Mouse (Mus musculus) liver, embryonic 16.5 days (tissue): ENCODE data around the gene Asap3. TPM values are rescaled to one million over a fixed set of nuclear protein-coding genes. Genes with fewer than 3 reads are reported as not detected.

ENCODE experiments used
- ATAC-seq: fragments of 200-750 bp; cut with Nextera tagmentation; 2 replicates; pipeline ENCODE4 v1.8.0; 2017; ENCODE audit warnings: low read depth, mild to moderate bottlenecking, moderate number of reproducible peaks, moderate library complexity
- H3K27ac ChIP-seq: fragments of 300-500 bp; sonication (generic); 2 replicates; pipeline ENCODE4 v1.5.1; 2014; ENCODE audit warnings: mild to moderate bottlenecking, low read length
- H3K27me3 ChIP-seq: fragments of 300-500 bp; sonication (generic); 2 replicates; pipeline ENCODE4 v1.6.1; 2014; ENCODE audit warnings: low read depth, low read length, mixed read lengths; ENCODE audit not compliant: control insufficient read depth, insufficient read depth
- H3K36me3 ChIP-seq: fragments of 300-500 bp; sonication (generic); 2 replicates; pipeline ENCODE4 v1.6.1; 2014; ENCODE audit warnings: mild to moderate bottlenecking; ENCODE audit not compliant: control insufficient read depth, insufficient read depth
- H3K4me1 ChIP-seq: fragments of 300-500 bp; sonication (generic); 2 replicates; pipeline ENCODE4 v1.6.1; 2014; ENCODE audit warnings: low read depth, low read length, mixed read lengths; ENCODE audit not compliant: control insufficient read depth
- H3K4me2 ChIP-seq: fragments of 300-500 bp; sonication (generic); 2 replicates; pipeline ENCODE4 v1.6.1; 2014; ENCODE audit warnings: low read depth, low read length, mixed read lengths
- H3K4me3 ChIP-seq: fragments of 300-500 bp; sonication (generic); 2 replicates; pipeline ENCODE4 v1.5.1; 2014; ENCODE audit warnings: low read depth, mild to moderate bottlenecking, low read length
- H3K9ac ChIP-seq: fragments of 300-500 bp; sonication (generic); 2 replicates; pipeline ENCODE4 v1.6.1; 2014; ENCODE audit warnings: low read depth, low read length
- H3K9me3 ChIP-seq: fragments of 300-500 bp; sonication (generic); replicated peaks from 2 replicates; pipeline ENCODE4 v1.6.1; 2016; ENCODE audit warnings: low read length; ENCODE audit not compliant: control insufficient read depth
- WGBS: fragments of 180-500 bp; shearing (Covaris S2); extraction: QIAGEN DNeasy Blood & Tissue Kit; methylation state at CpG from one replicate; pipeline ENCODE4 v1.1.7; 2014; ENCODE audit not compliant: insufficient replicate concordance; 5-methylcytosine and 5-hydroxymethylcytosine counted together
- polyA plus RNA-seq: library from polyadenylated mRNA; unstranded; fragments of >200 nt; fragmentation: Nextera tagmentation; extraction: Ambion mirVana; gene quantifications from 2 replicates; pipeline ENCODE4 v1.2.1, GENCODE M21; 2015

Gene Asap3
- polyA plus RNA-seq, 1 experiment from 2014 or later = 3.0 TPM

DNA sequence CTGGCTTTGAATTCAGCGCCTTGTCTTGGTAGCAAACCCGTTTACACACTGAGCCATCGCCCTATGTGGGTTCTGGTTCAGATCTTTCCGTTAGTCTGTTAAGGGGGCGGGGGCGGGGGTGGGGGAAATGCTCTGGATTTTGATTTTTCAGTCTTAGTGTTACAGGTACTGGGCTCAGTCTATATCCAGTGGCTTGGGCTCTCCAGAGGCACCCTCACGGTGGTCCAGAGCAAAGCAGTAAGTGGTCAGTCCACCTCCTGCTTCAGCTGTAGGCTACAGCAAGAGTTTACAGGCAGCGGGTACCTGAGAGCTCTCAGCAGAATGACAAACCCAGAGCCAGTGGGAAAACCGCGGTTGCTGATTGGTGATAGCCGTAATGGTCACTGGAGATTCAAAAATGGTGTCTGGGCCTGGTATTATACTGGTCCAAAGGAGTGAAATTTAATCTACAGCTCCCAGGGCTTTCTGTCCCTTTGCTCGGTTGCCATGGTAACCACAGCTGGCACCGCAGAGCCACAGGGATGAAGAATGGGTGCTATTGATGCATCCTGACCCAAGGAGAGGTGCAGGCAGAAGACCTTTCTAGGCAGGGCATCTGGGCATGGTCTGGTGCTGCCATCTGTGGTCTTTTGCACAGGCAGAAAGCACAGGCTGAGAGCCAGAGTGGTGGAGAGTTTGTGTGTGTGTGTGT is 17.5 kb downstream of the Asap3 start:
- H3K4me3 ChIP-seq = no peak overlapping the region
- WGBS = 59% methylated on average over 13 of the region's 13 CpGs
- no peak for ATAC-seq

DNA sequence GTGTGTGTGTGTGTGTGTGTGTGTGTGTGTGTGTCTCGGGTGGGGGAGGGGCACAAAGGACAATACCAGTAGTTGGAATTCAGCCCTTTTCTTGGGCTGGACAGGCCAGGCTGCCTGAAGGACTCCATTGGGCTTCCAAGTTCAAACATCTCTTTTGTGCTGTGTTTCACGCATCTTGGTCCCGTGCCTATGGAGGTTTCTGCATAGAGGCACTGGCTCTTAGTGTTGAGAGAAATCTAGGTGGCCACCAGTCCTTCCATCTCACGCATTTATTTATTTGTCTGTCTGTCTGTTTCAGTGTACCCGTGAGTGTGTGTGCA is 18.0 kb downstream of the Asap3 start:
- no peak overlapping the region for H3K9ac ChIP-seq
- H3K9me3 ChIP-seq = no peaks in the 10 kb centered on the region
- H3K4me3 ChIP-seq = no peak overlapping the region
- peaks cover 10% of the 10 kb centered on the region for H3K27me3 ChIP-seq
- no peaks in the 10 kb centered on the region for H3K4me1 ChIP-seq
- H3K4me2 ChIP-seq = no peak overlapping the region
- 51% methylated on average over 5 of the region's 5 CpGs for WGBS
- no peak for ATAC-seq
- H3K27ac ChIP-seq = no peak overlapping the region
- H3K36me3 ChIP-seq = no peaks in the 10 kb centered on the region

More for the DNA sequence above, 17.5 kb downstream of the Asap3 start:
- Histone ChIP-seq H3K9ac (no peak overlapping the region), H3K36me3 (no peaks in the 10 kb centered on the region), H3K4me1 (no peaks in the 10 kb centered on the region; the same call in none of the 2 replicates), H3K9me3 (no peaks in the 10 kb centered on the region), H3K27me3 (peaks cover 15% of the 10 kb centered on the region), H3K4me2 (no peak overlapping the region), H3K27ac (no peak overlapping the region)

DNA sequence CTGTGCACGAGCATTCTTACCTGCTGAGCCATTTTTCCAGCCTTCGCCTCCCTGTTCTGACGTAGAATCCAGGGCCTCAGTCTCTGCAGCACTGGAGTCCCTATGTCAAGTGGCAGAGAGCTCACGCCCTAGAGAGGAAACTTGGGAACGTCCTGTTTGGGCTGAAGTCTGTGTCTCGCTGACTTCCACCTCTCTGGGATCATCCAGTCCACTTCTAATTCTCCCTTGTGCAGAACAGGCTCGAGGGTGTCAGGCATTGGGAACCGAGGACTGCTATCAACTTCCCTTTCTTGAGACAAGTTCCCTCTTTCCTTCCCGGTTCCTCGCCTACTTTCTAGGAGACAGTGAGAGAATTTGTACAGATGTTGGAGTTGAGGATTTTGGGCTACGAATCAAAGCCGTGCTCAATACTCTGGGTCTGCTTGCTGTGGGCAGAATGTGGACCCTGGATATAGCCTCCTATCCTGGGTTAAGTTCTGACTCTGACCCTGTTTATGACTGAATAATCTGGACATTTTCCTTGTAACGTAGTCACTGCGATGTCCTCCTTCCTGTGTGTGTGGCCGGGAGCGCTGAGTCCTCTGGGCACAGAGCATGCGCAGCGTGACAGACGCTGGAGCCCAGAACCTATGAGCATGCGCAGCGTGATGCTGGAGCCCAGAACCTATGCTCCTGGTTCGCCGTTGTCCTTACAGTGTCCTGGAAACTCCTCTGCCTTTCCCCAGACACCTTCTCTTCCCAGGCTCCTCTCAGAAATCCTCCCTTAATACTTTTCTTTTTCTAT is 18.7 kb downstream of the Asap3 start:
- Histone ChIP-seq H3K4me1 (no peaks in the 10 kb centered on the region), H3K9me3 (no peaks in the 10 kb centered on the region), H3K27ac (no peak overlapping the region), H3K4me3 (no peak overlapping the region), H3K4me2 (no peak overlapping the region), H3K36me3 (no peaks in the 10 kb centered on the region), H3K9ac (no peak overlapping the region), H3K27me3 (peaks cover 3% of the 10 kb centered on the region)
- WGBS = 57% methylated on average over 23 of the region's 23 CpGs
- ATAC-seq = no peak

DNA sequence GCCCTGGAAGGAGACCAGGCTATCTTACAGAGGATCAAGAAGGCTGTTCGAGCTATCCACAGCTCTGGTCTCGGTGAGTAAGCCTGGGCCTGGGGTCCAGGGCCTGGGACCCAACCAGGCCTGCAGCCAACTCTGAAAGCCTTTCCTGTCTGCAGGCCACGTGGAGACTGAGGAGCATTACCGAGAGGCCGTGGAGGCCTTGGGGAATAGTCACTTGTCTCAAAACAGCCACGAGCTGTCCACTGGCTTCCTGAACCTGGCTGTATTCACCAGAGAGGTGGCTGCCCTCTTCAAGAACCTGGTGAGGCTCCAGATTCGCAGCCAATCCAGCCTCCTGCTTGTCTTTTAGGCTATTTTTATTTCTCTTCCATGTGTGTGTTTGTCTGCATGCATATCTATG is 21.2 kb downstream of the Asap3 start:
- Histone ChIP-seq H3K27ac (no peak overlapping the region), H3K36me3 (no peaks in the 10 kb centered on the region), H3K4me3 (no peak overlapping the region), H3K9ac (no peak overlapping the region), H3K4me1 (no peaks in the 10 kb centered on the region), H3K27me3 (no peaks in the 10 kb centered on the region; the same call in 1 of the 2 replicates), H3K9me3 (no peaks in the 10 kb centered on the region), H3K4me2 (no peak overlapping the region)
- whole genome bisulfite sequencing = 53% methylated on average over 7 of the region's 7 CpGs
- ATAC-seq = no peak

DNA sequence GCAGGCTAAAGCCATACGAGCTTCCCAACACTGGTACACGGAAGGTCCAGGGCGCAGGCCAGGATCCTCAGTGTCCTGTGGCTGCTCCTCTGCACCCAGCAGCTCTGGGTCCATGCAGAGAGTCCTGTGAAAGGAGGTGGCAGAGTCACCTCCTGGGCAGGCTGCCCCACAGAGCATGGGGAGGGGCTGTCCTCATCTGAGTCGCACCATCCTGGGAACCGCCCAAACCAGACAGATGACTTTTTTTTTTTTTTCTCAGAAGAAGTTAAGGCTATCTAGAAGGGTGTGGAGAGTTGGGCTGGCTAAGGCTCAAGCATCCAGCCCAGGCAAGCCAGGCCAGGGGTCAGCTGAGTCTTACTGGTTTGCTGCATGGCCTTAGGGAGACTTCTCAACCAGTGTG is 22.5 kb downstream of the Asap3 start:
- no peak overlapping the region for H3K27ac ChIP-seq
- H3K4me2 ChIP-seq = no peak overlapping the region
- no peaks in the 10 kb centered on the region for H3K4me1 ChIP-seq
- no peak overlapping the region for H3K9ac ChIP-seq
- no peaks in the 10 kb centered on the region; the same call in 1 of the 2 replicates for H3K27me3 ChIP-seq
- H3K36me3 ChIP-seq = no peaks in the 10 kb centered on the region
- WGBS = 62% methylated on average over 5 of the region's 5 CpGs
- no peaks in the 10 kb centered on the region for H3K9me3 ChIP-seq
- ATAC-seq = no peak
- no peak overlapping the region for H3K4me3 ChIP-seq

DNA sequence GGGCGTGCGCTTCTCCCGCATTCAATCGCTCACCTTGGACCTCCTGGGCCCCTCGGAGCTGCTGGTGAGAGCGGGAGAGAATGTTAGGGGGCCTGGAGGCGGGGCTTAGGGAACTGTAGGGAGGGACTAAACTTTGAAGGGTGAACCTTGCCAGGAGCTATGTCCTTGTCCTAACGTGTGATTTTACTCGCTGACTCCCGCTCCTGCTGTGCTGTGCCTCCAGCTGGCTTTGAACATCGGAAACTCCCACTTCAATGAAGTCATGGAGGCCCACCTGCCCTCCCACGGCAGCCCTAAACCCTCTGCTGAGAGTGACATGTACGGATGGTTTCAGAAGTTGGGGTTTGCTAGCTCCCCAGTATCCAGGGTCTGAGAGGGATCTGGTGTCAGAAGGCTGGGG is 32.5 kb downstream of the Asap3 start:
- no peak overlapping the region for H3K4me2 ChIP-seq
- H3K9me3 ChIP-seq = no peaks in the 10 kb centered on the region
- no peaks in the 10 kb centered on the region for H3K4me1 ChIP-seq
- no peaks in the 10 kb centered on the region for H3K36me3 ChIP-seq
- H3K27ac ChIP-seq = no peak overlapping the region
- no peak for ATAC-seq
- H3K4me3 ChIP-seq = no peak overlapping the region
- H3K9ac ChIP-seq = no peak overlapping the region
- 15% methylated on average over 13 of the region's 13 CpGs for WGBS
- H3K27me3 ChIP-seq = peaks cover 22% of the 10 kb centered on the region

DNA sequence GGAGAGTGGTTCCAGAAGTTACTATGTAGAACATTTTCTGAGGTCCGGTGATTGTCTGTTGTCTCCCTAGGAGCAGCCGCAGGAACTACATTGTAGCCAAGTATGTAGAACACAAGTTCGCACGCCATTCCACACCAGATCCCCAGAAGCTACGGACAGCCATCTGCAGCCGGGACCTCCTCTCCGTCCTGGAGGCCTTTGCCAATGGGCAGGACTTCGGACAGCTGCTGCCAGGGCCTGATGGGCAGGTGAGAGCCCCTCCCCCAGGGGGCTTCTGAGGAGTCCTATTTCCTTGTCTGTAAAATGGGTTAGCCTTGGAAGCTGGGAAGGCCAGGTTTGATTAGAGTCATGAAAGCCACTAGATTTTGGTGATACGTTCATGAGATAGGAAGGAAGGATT is 32.9 kb downstream of the Asap3 start:
- H3K27ac ChIP-seq = no peak overlapping the region
- H3K9me3 ChIP-seq = no peaks in the 10 kb centered on the region
- WGBS = 48% methylated on average over 9 of the region's 9 CpGs
- no peak overlapping the region for H3K4me3 ChIP-seq
- peaks cover 22% of the 10 kb centered on the region for H3K27me3 ChIP-seq
- no peak overlapping the region for H3K9ac ChIP-seq
- H3K4me1 ChIP-seq = no peaks in the 10 kb centered on the region
- ATAC-seq = no peak
- no peaks in the 10 kb centered on the region for H3K36me3 ChIP-seq
- no peak overlapping the region for H3K4me2 ChIP-seq

DNA sequence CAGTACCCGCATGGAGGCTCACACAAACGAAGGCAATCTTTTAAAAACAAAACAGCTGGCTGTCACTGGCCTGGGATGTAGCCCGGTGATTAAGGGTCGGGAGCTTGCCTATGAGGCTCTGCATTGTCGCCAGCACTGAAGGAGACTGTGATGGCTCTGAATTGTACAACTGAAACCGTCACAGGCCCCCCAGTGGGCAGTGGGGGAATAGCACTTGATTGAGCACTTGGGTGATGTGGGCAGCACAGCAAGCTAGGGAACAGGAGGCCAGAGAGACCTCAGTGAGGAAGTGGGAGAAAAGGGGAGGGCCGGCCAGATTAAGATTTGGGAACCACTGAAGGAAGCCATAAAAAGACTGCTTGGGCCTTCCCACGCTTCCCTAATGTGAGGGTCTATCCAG is 33.5 kb downstream of the Asap3 start:
- ATAC-seq = no peak; the same call in 1 of the 2 replicates
- no peak overlapping the region for H3K9ac ChIP-seq
- no peak overlapping the region for H3K4me3 ChIP-seq
- 10% methylated on average over 8 of the region's 8 CpGs for WGBS
- H3K36me3 ChIP-seq = no peaks in the 10 kb centered on the region
- H3K4me1 ChIP-seq = no peaks in the 10 kb centered on the region
- H3K9me3 ChIP-seq = no peaks in the 10 kb centered on the region
- H3K4me2 ChIP-seq = no peak overlapping the region
- peaks cover 22% of the 10 kb centered on the region for H3K27me3 ChIP-seq
- no peak overlapping the region for H3K27ac ChIP-seq

DNA sequence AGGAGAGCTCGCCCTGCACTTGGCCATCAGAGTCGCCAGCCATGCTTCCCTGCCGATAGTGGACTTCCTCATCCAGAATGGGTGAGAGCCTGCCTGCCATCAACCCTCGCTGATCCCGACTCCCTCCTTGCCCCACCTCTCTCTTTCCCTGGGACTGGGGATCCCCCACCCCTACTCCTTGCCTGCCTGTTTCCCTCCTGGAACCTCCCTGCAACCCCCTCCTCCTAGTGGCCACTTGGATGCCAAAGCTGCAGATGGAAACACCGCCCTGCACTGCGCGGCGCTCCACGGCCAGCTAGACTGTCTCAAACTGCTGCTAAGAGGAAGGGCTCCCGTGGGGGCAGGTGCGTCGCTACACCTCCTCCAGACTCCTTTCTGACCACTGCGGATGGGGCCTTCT is 34.0 kb downstream of the Asap3 start:
- Histone ChIP-seq H3K27me3 (peaks cover 26% of the 10 kb centered on the region), H3K9ac (no peak overlapping the region), H3K27ac (no peak overlapping the region), H3K36me3 (no peaks in the 10 kb centered on the region), H3K4me3 (no peak overlapping the region), H3K4me2 (no peak overlapping the region), H3K4me1 (no peaks in the 10 kb centered on the region), H3K9me3 (no peaks in the 10 kb centered on the region)
- no peak for ATAC-seq
- WGBS = 45% methylated on average over 14 of the region's 14 CpGs
